Mouse (Mus musculus): ENCODE results near the gene Ccdc81. TPM values are rescaled to one million over a fixed set of nuclear protein-coding genes. Genes with fewer than 3 reads are reported as not detected.

Ccdc81 gene
- total RNA-seq, 2 experiments from 2014 or later = 0.20 to 0.29 TPM

GRCm38 (mm10) chr7:89867221-89867620 is 36.2 kb downstream of the Ccdc81 start:
- no peak for DNase-seq (ENCODE audit: low spot score in 2 of 2)

GRCm38 (mm10) chr7:89864769-89865168 is 38.7 kb downstream of the Ccdc81 start:
- no peak for DNase-seq (ENCODE audit: low spot score in 2 of 2)

GRCm38 (mm10) chr7:89856440-89857217 is 46.8 kb downstream of the Ccdc81 start:
- no peak for DNase-seq (ENCODE audit: low spot score in 2 of 2)

- no peak for DNase-seq (ENCODE audit: low spot score in 2 of 2)
These were observed 48.2 kb downstream of the Ccdc81 start for GRCm38 (mm10) chr7:89855196-89855595.

GRCm38 (mm10) chr7:89853131-89853530 is 50.3 kb downstream of the Ccdc81 start:
- no peak for DNase-seq (ENCODE audit: low spot score in 2 of 2)

GRCm38 (mm10) chr7:89852158-89853095 is 51.0 kb downstream of the Ccdc81 start:
- peak in 1 of 2 experiments; percentile 35 for DNase-seq (ENCODE audit: low spot score in 2 of 2)

- peak in 1 of 2 experiments; percentile 45 for DNase-seq (ENCODE audit: low spot score in 2 of 2)
These were observed 52.9 kb downstream of the Ccdc81 start for GRCm38 (mm10) chr7:89850510-89850909.

- DNase-seq (ENCODE audit: low spot score in 2 of 2) = no peak
These were observed 57.8 kb downstream of the Ccdc81 start for GRCm38 (mm10) chr7:89845669-89846068.

- DNase-seq (ENCODE audit: low spot score in 2 of 2) = peak in 1 of 2 experiments; percentile 39
These were observed 59.9 kb downstream of the Ccdc81 start for GRCm38 (mm10) chr7:89843533-89843932.

GRCm38 (mm10) chr7:89843121-89843520 is 60.3 kb downstream of the Ccdc81 start:
- peak in 1 of 2 experiments; percentile 5 for DNase-seq (ENCODE audit: low spot score in 2 of 2)

- no peak for DNase-seq (ENCODE audit: low spot score in 2 of 2)
These were observed 61.1 kb downstream of the Ccdc81 start for GRCm38 (mm10) chr7:89842404-89842715.

GRCm38 (mm10) chr7:89841670-89842403 is 61.6 kb downstream of the Ccdc81 start:
- peak; percentile 81 to 82 for DNase-seq (ENCODE audit: low spot score in 2 of 2)

GRCm38 (mm10) chr7:89839721-89840120 is 63.7 kb downstream of the Ccdc81 start:
- DNase-seq (ENCODE audit: low spot score in 2 of 2) = no peak

GRCm38 (mm10) chr7:89837841-89838240 is 65.6 kb downstream of the Ccdc81 start:
- no peak for DNase-seq (ENCODE audit: low spot score in 2 of 2)

GRCm38 (mm10) chr7:89836676-89837075 is 66.8 kb downstream of the Ccdc81 start:
- DNase-seq (ENCODE audit: low spot score in 2 of 2) = no peak

GRCm38 (mm10) chr7:89835566-89835965 is 67.9 kb downstream of the Ccdc81 start:
- no peak for DNase-seq (ENCODE audit: low spot score in 2 of 2)

GRCm38 (mm10) chr7:89833521-89833920 is 69.9 kb downstream of the Ccdc81 start:
- no peak for DNase-seq (ENCODE audit: low spot score in 2 of 2)

- DNase-seq (ENCODE audit: low spot score in 2 of 2) = no peak
These were observed 74.2 kb downstream of the Ccdc81 start for GRCm38 (mm10) chr7:89829201-89829600.

GRCm38 (mm10) chr7:89828436-89829065 is 74.9 kb downstream of the Ccdc81 start:
- no peak for DNase-seq (ENCODE audit: low spot score in 2 of 2)
